Mouse (Mus musculus) erythroblast, embryonic 14.5 days (primary cell): Measurements from ENCODE around the gene Rdh13.

ENCODE experiments used
- GATA1 ChIP-seq: IDR thresholded peaks from 2 replicates; pipeline ENCODE4 v1.6.1; 2012; ENCODE audit warnings: low read length, inconsistent platforms, mixed read lengths
- TAL1 ChIP-seq: IDR thresholded peaks from 3 replicates; pipeline ENCODE4 v1.6.1; 2012; ENCODE audit warnings: low read length, inconsistent platforms, mixed read lengths

GRCm38 (mm10) chr7:4491308-4491707, 45.9 kb upstream of the Rdh13 start:
- TF ChIP-seq GATA1 (no peak), TAL1 (no peak)
